Mouse (Mus musculus) neural tube, embryonic 13.5 days (tissue): ENCODE results near the gene Soga1. TPM values are rescaled to one million over a fixed set of nuclear protein-coding genes. Genes with fewer than 3 reads are reported as not detected.

Experiments used
- ATAC-seq: fragments of 200-750 bp; cut with Nextera tagmentation; 2 replicates; pipeline ENCODE4 v1.8.0; 2017; ENCODE audit warnings: low read depth, mild to moderate bottlenecking, moderate TSS enrichment, moderate library complexity
- H3K27ac ChIP-seq: fragments of 300-500 bp; sonication (generic); replicated peaks from 2 replicates; pipeline ENCODE4 v1.5.1; 2015; ENCODE audit warnings: moderate library complexity, mild to moderate bottlenecking, inconsistent platforms
- H3K27me3 ChIP-seq: fragments of 300-500 bp; sonication (generic); 2 replicates; pipeline ENCODE4 v1.6.1; 2015; ENCODE audit warnings: mild to moderate bottlenecking, inconsistent platforms
- H3K36me3 ChIP-seq: fragments of 300-500 bp; sonication (generic); 2 replicates; pipeline ENCODE4 v1.6.1; 2015; ENCODE audit warnings: mild to moderate bottlenecking, inconsistent platforms
- H3K4me1 ChIP-seq: fragments of 300-500 bp; sonication (generic); replicated peaks from 2 replicates; pipeline ENCODE4 v1.6.1; 2015; ENCODE audit warnings: inconsistent platforms
- H3K4me2 ChIP-seq: fragments of 300-500 bp; sonication (generic); 2 replicates; pipeline ENCODE4 v1.6.1; 2015; ENCODE audit warnings: inconsistent platforms, mild to moderate bottlenecking, moderate library complexity
- H3K4me3 ChIP-seq: fragments of 300-500 bp; sonication (generic); 2 replicates; pipeline ENCODE4 v1.5.1; 2015; ENCODE audit warnings: mild to moderate bottlenecking, inconsistent platforms
- H3K9ac ChIP-seq: fragments of 300-500 bp; sonication (generic); 2 replicates; pipeline ENCODE4 v1.6.1; 2015; ENCODE audit warnings: moderate library complexity, mild to moderate bottlenecking, inconsistent platforms
- H3K9me3 ChIP-seq: fragments of 300-500 bp; sonication (generic); 2 replicates; pipeline ENCODE4 v1.6.1; 2016; ENCODE audit warnings: inconsistent platforms
- WGBS: fragments of 180-500 bp; shearing (Covaris S2); methylation state at CpG from one replicate; pipeline ENCODE4 v1.1.7; 2015; 5-methylcytosine and 5-hydroxymethylcytosine counted together
- polyA plus RNA-seq: library from polyadenylated mRNA; unstranded; fragments of >200 nt; fragmentation: Nextera tagmentation; extraction: Ambion mirVana; gene quantifications from 2 replicates; pipeline ENCODE4 v1.2.1, GENCODE M21; 2015

Soga1 gene
- polyA plus RNA-seq, 1 experiment from 2014 or later, result 5.9 TPM

DNA sequence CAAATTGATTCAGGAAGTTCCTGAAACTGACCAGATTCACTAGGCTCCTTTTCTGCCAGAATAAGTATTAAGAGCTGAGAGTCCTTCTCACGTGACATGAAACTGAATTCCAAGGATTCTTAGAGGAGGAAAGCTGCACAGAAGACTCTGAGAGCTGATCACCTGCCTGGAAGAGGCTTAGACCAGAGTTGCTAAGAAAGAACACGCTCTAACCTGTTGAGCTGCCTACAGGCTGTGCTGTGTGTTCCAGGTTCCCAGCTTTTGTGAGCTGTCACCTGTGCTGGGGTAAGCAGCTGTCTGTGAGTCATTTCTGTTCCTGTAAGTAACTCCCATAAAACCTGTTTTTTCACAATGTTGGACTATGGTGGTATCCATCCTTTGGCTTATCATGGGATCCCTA lies 33.1 kb downstream of the Soga1 start:
- Histone ChIP-seq H3K27ac (no peak overlapping the region), H3K4me1 (peaks cover 33% of the 10 kb centered on the region), H3K27me3 (no peaks in the 10 kb centered on the region), H3K4me2 (no peak overlapping the region), H3K9ac (no peak overlapping the region), H3K36me3 (peaks cover 59% of the 10 kb centered on the region), H3K9me3 (no peaks in the 10 kb centered on the region), H3K4me3 (no peak overlapping the region)
- 99% methylated on average over 2 of the region's 2 CpGs for WGBS
- no peak for ATAC-seq

DNA sequence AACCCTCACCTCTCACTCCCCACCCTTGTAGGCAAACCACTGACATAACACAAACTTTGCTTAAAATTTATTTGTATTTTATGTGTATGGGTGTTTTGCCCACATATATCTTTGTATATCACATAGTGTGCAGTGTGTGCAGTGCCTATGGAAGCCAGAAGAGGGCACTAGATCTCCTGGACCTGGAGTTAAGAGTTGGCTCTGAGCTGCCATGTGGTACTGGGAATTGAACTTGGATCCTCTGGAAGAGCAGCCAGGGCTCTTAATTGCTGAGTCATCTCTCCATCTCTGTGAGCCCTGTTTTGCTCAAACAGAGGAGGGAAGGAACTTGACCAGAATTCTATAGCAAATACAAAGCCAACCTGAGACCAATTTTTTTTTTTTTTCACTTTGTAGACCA lies 35.1 kb downstream of the Soga1 start:
- Histone ChIP-seq H3K9me3 (no peaks in the 10 kb centered on the region), H3K4me1 (peaks cover 18% of the 10 kb centered on the region), H3K9ac (no peak overlapping the region), H3K4me2 (no peak overlapping the region), H3K36me3 (peaks cover 70% of the 10 kb centered on the region), H3K4me3 (no peak overlapping the region), H3K27ac (no peak overlapping the region), H3K27me3 (no peaks in the 10 kb centered on the region)
- no peak for ATAC-seq

DNA sequence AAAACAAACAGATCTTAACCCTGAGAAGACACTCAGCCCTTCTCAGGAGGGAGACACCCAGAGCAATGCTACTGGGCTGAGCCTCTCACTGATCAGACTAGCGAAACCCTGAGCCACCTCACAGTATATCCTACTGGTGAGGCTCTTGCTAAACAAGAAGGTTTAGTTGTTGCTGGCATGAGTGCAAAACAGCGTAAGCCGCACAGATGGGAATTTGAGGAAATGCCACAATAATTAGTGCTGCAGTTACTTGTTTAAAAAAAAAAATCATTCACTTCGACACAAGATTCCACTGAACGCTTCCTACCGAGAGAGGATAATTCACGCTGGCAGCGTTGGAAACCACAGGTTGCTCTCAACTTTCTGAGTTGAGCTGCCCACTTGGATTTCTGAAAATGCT lies 35.5 kb downstream of the Soga1 start:
- Histone ChIP-seq H3K36me3 (peaks cover 73% of the 10 kb centered on the region), H3K27me3 (no peaks in the 10 kb centered on the region), H3K27ac (no peak overlapping the region), H3K9ac (no peak overlapping the region), H3K4me1 (peaks cover 14% of the 10 kb centered on the region), H3K4me2 (no peak overlapping the region), H3K4me3 (no peak overlapping the region), H3K9me3 (no peaks in the 10 kb centered on the region)
- 89% methylated on average over 8 of the region's 8 CpGs for WGBS
- ATAC-seq, result no peak

DNA sequence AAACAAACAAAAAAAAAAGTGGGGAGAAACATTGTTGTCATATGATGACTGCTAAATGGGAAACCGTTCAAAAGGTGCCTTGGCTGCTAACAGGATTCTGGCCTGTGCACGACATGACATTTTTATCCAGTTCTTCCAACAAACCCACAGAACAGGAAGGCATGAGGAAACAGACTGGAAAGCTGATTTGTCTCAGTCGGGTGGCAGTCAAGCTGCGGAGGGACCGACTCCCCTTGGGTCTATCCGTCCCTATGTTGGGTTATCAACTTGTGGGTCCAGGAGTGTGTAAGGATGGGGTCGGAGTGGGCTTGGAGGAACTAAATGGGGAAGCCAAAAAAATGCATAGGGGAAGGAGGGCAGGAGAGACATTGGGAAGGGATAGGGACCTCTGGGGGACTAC lies 37.6 kb downstream of the Soga1 start:
- Histone ChIP-seq H3K9ac (no peak overlapping the region), H3K27ac (no peak overlapping the region), H3K4me3 (no peak overlapping the region), H3K27me3 (no peaks in the 10 kb centered on the region), H3K4me2 (no peak overlapping the region), H3K36me3 (peaks cover 87% of the 10 kb centered on the region), H3K4me1 (0 out of 2 replicates have a peak, but pooled peaks cover 5% of the 10 kb centered on the region), H3K9me3 (no peaks in the 10 kb centered on the region)
- WGBS, result 94% methylated on average over 7 of the region's 7 CpGs
- ATAC-seq, result no peak

DNA sequence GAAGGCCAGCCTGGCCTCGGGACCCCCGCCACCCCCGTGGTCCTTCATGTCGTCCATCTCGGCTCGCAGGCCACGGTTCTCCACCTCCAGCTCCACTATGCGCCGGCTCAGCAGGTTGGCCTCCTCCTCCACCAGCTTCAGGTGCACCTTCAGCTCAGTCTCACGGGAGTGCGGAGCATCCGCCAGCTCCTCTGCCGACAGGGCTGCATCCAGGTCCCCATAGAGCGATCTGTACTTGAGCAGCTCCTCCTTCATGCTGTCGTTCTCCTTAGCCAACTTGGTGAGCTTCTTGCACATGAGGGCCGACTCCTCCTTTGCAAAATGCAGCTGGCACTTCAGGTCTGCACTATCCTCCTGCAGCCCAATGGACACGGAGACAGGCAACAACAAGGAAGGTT lies 38.4 kb downstream of the Soga1 start:
- H3K9ac ChIP-seq, result no peak overlapping the region
- peak overlapping the region; percentile 42 for H3K27ac ChIP-seq
- no peak overlapping the region for H3K4me2 ChIP-seq
- no peaks in the 10 kb centered on the region for H3K27me3 ChIP-seq
- 0 out of 2 replicates have a peak, but pooled peaks cover 5% of the 10 kb centered on the region for H3K4me1 ChIP-seq
- H3K9me3 ChIP-seq, result no peaks in the 10 kb centered on the region
- H3K36me3 ChIP-seq, result peaks cover 85% of the 10 kb centered on the region
- WGBS, result 87% methylated on average over 17 of the region's 17 CpGs
- no peak overlapping the region for H3K4me3 ChIP-seq
- no peak for ATAC-seq

DNA sequence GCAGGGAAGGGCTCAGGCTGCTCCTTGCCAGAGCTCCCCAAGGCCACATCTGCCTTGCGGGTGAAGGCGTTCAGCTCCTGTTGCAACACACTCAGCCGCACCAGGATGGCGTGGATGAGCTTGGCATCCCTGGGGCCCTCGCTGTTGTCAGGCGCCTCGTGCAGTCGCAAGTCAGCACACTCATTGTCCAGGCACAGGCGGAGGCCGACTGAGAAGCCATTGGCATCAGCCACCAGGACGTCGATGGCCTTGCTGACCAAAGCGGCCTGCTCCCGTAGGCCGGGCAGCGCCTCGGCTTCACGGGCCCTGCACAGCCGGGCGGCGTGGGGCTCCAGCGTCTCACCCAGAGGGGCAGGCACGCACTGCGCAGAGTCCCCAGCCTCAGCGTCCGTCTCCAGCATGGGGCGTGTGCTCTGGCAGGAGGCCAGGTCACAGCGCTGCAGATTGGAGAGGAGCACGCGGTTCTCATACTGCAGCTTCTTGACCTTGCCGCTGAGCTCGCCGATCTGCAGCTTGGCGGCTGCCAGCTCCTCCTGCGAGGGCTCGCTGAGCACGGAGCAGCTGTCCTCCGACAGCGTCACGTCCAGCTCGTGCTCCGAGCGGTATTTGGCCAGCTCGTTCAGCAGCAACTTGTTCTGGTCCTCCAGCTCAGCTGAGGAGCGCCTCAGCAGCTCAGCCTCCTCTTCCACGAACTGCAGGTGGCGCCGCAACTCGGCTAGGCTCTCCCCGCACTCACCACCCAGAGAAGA lies 39.0 kb downstream of the Soga1 start:
- 85% methylated on average over 50 of the region's 50 CpGs for WGBS
- Histone ChIP-seq H3K4me2 (no peak overlapping the region), H3K4me1 (0 out of 2 replicates have a peak, but pooled peaks cover 5% of the 10 kb centered on the region), H3K4me3 (no peak overlapping the region), H3K9me3 (no peaks in the 10 kb centered on the region), H3K27me3 (no peaks in the 10 kb centered on the region), H3K27ac (peak overlapping the region; percentile 42), H3K36me3 (peaks cover 85% of the 10 kb centered on the region), H3K9ac (no peak overlapping the region)
- ATAC-seq, result peak; percentile 52

DNA sequence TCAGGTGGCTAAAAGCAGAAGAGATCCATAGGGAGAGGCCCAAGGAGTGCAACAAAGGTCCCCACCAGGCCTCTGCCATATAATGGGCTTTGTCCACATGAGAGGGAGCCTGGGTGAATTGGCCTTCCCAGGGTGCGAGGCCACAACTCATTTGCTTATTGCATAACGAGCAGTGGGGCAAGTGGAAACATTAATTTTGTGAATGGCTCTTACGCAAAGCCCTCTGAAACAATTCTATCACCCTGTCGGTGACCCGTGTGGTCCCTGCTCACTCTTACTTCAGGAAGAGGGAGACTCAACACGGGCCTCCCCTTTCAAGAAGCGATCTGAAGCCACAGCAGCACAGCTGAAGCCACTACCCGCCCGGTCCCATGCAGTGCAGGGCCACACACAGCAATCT lies 41.8 kb downstream of the Soga1 start:
- ATAC-seq, result no peak
- H3K36me3 ChIP-seq, result peaks cover 92% of the 10 kb centered on the region
- H3K4me3 ChIP-seq, result no peak overlapping the region
- 59% methylated on average over 9 of the region's 9 CpGs for WGBS
- no peak overlapping the region for H3K4me2 ChIP-seq
- no peaks in the 10 kb centered on the region for H3K9me3 ChIP-seq
- no peaks in the 10 kb centered on the region for H3K27me3 ChIP-seq
- no peak overlapping the region for H3K9ac ChIP-seq
- H3K27ac ChIP-seq, result no peak overlapping the region
- 0 out of 2 replicates have a peak, but pooled peaks cover 5% of the 10 kb centered on the region for H3K4me1 ChIP-seq

DNA sequence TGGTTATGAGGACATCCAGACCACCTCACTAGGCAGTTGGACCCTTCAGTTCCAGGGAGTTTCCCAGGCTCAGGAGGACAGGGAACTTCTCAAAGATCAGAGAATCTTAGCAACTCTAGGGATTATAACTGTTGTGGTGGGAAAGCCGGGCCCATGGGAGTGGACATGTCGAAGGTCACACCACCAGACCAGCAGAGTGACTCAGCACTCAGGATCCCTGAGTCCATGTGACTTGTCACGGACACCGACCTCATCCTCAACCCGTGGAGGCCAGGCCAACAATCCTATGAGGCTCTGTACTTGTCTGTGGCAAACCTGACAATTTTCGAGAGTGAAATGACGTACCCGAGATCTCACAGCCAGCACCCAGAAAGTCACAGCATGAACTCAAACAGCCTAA lies 42.7 kb downstream of the Soga1 start:
- Histone ChIP-seq H3K4me3 (no peak overlapping the region), H3K27ac (no peak overlapping the region), H3K4me1 (0 out of 2 replicates have a peak, but pooled peaks cover 5% of the 10 kb centered on the region), H3K9ac (no peak overlapping the region), H3K4me2 (no peak overlapping the region), H3K36me3 (peaks cover 91% of the 10 kb centered on the region), H3K9me3 (no peaks in the 10 kb centered on the region), H3K27me3 (no peaks in the 10 kb centered on the region)
- WGBS, result 94% methylated on average over 8 of the region's 8 CpGs
- ATAC-seq, result no peak

DNA sequence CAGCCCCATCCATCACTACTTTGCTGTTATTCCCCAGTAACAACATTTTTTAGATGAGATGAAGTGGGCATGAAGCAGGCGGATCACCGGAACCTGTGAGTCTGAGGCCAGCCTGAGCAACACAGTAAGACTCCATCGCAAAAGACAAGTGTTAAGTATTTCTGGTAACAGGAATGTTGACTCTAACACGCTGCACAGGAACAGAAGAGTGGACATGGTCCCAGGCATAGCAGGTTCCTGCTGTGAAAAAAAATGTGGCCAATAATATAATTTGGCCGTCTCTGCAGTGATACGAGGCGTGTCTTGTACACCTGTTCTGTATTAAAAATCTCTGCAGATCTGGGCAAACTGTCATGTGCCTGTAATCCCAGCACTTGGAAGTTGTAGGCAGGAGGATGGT lies 43.7 kb downstream of the Soga1 start:
- WGBS, result 93% methylated on average over 7 of the region's 7 CpGs
- peaks cover 90% of the 10 kb centered on the region for H3K36me3 ChIP-seq

DNA sequence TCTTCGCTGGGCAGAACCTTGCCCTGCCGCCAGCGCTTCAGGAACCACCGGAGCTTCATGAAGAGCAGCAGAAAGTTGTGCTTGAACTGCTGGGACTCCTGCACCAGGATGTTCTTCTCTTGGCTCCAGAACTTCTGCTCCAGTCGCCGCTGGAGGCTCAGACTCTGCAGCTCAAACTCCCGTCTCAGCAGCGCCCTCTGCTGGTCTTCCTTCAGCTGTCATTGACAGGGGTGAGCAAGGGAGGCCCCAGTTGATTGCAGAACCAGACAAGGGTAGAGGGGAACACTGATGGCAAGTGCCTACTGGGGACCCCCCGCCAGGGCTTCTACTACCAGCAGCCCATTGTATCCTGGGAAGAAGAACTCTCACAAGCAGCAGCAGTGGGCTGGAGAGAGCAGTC lies 48.2 kb downstream of the Soga1 start:
- H3K4me2 ChIP-seq, result no peak overlapping the region
- WGBS, result 44% methylated on average over 9 of the region's 9 CpGs
- H3K36me3 ChIP-seq, result peaks cover 92% of the 10 kb centered on the region
- H3K9ac ChIP-seq, result no peak overlapping the region
- H3K4me3 ChIP-seq, result no peak overlapping the region
- peak; percentile 48; the same call in 1 of the 2 replicates for ATAC-seq
- no peaks in the 10 kb centered on the region for H3K9me3 ChIP-seq
- H3K27ac ChIP-seq, result no peak overlapping the region
- no peaks in the 10 kb centered on the region for H3K4me1 ChIP-seq
- H3K27me3 ChIP-seq, result no peaks in the 10 kb centered on the region

More for the DNA sequence above, 43.7 kb downstream of the Soga1 start:
- Histone ChIP-seq H3K4me1 (0 out of 2 replicates have a peak, but pooled peaks cover 5% of the 10 kb centered on the region), H3K4me3 (no peak overlapping the region), H3K27me3 (no peaks in the 10 kb centered on the region), H3K9ac (no peak overlapping the region), H3K9me3 (no peaks in the 10 kb centered on the region), H3K4me2 (no peak overlapping the region), H3K27ac (no peak overlapping the region)
- no peak for ATAC-seq

DNA sequence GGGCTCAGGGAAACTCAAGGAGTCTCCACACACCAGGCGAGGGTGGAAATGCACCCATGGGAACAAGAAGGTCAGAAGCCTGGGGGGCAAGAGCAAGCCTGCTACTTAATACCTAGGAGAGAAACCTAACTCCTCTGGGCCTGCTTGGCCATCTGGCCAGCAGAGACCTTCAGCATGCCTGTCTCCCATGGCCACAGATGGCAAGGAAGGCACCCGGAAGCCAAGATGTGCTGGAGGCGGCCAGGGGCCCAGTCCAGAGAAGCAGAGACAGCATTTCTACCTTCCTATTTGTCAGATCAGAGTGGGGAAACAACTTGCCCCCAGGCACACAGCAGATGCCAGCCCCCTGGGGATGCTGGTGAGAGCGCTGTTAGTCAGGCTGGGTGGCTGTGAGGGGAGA lies 50.8 kb downstream of the Soga1 start:
- Histone ChIP-seq H3K36me3 (peaks cover 95% of the 10 kb centered on the region), H3K4me1 (no peaks in the 10 kb centered on the region), H3K9me3 (peaks cover 7% of the 10 kb centered on the region; the same call in 1 of the 2 replicates), H3K9ac (no peak overlapping the region), H3K4me3 (no peak overlapping the region), H3K27me3 (no peaks in the 10 kb centered on the region), H3K4me2 (no peak overlapping the region), H3K27ac (no peak overlapping the region)
- ATAC-seq, result no peak
- WGBS, result 73% methylated on average over 4 of the region's 4 CpGs

DNA sequence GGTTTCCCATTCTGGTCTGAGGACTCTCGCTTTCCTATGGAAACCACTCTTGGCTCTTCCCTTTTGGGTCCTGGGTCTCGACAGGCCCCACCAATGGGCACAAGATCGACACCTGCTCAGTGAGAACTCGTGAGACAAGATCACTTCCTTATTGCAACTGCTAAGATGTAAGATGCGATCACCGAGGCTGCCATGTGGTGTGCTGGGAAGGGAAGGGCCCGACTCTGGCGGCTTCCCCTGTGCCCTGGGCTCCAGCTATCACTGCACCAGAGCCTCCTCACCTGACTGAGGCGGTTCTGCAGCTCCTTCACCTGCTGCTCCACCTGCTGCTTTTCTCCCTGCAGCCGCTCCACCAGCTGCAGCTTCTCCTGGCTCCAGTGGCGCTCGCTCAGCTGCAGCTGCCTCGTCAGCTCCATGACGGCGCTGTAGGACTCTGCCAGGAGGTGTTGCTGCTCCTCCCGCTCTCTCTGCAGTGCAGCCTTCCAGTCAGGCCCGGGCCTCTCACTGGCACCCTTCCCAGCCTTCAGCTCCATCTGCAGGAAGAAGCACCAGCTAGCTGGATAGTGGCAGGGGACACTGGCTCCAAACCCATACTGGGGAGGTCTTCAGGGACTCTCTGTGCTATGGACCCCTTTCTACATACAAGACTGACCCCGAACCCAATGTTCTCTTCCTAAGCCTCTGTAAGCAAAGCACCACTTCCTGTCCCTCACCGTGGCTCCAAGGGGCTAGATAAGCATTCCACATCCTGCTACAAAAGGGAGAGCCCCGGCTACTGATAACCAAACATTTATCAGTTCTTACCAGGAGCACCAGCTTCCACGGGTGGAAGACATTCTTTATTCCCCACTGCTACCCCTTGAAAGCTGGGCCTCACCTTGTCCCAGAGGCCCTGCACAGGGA lies 51.7 kb downstream of the Soga1 start:
- H3K4me2 ChIP-seq, result no peak overlapping the region
- 94% methylated on average over 21 of the region's 21 CpGs for whole genome bisulfite sequencing
- no peak overlapping the region for H3K9ac ChIP-seq
- no peak overlapping the region for H3K4me3 ChIP-seq
- H3K27ac ChIP-seq, result no peak overlapping the region
- H3K27me3 ChIP-seq, result no peaks in the 10 kb centered on the region
- no peak for ATAC-seq
- peaks cover 7% of the 10 kb centered on the region; the same call in 1 of the 2 replicates for H3K9me3 ChIP-seq
- H3K36me3 ChIP-seq, result peaks cover 95% of the 10 kb centered on the region
- no peaks in the 10 kb centered on the region for H3K4me1 ChIP-seq
